Comparison of ENCODE assay signal across 19 mouse cellular contexts in genomic region chr10:125358479-125358878, GRCm38 (mm10). TPM values are rescaled to one million over a fixed set of nuclear protein-coding genes. Genes with fewer than 3 reads are reported as not detected.
DNase-seq lines count a peak whose midpoint lies in the region; ATAC-seq lines count a peak whose summit lies in the region.
"Had no signal": no experiment of that assay in that cellular context is flagged by ENCODE, and none has a peak within 500 bp of the region (broad histone marks: within the 10 kb centered on the region; RNA-seq: fewer than 3 reads in every experiment).

No protein-coding gene starts in this region.

- no peak for DNase-seq in frontal cortex, postnatal 10 days (ENCODE audit: low spot score in 2 of 2)
- peak; percentile 64 for DNase-seq in heart, adult 11 months
- no peak for DNase-seq in heart, postnatal 14 days
- DNase-seq: adrenal gland, adult 2 months; adrenal gland, adult 8-10 months; adrenal gland, postnatal 10 days; adrenal gland, postnatal 14 days; adrenal gland, postnatal 25 days; adrenal gland, postnatal 36 days; B cell, adult 2 months; cerebellum, adult 11 months; cerebellum, adult 11-12 months; cerebellum, adult 18-20 months had no signal

- ATAC-seq in frontal cortex, adult (ENCODE audit: low TSS enrichment) = peak; percentile 62
- ATAC-seq: activated CD4-positive, CD25-positive, alpha-beta regulatory T cell, adult 4 months; CD4-positive, CD25-positive, alpha-beta regulatory T cell, adult 4 months; Patski had no signal

- intact Hi-C loops in heart, postnatal 14 days (cut with DNase I) = no loop called here

RNA-seq across cellular contexts. Expression of gene Slc16a7, which starts 30.8 kb away (rescaled TPM):
- 10 to 100 TPM; 10.8 to 11.2 TPM for total RNA-seq in heart, postnatal 14 days (2021)
- total RNA-seq: CH12.LX, MEL had no signal
